Mouse (Mus musculus) embryonic fibroblast, embryonic 13.5 days (primary cell): ENCODE measurements around the gene As3mt.

Experiments
- CTCF ChIP-seq: IDR thresholded peaks from 2 replicates; pipeline ENCODE4 v1.5.1; 2011; ENCODE audit warnings: mild to moderate bottlenecking, control low read depth, low read length, moderate library complexity, borderline replicate concordance; ENCODE audit not compliant: insufficient read depth
- POLR2A ChIP-seq: IDR thresholded peaks from 2 replicates; pipeline ENCODE4 v1.6.1; 2011; ENCODE audit warnings: low read depth, mild to moderate bottlenecking, control low read depth, low read length, moderate library complexity

- TF ChIP-seq POLR2A (no peak), CTCF (no peak)
Measured at GRCm38 (mm10) chr19:46718150-46718549, 10.9 kb downstream of the As3mt start.
